Mouse (Mus musculus): ENCODE data around the gene Izumo1.
A peak's percentile ranks its signal among the peaks of the same experiment; 100 is the strongest.
"Not testable (repeated sequence)": the region's sequence is repeated elsewhere in the genome, so short reads cannot be mapped to it uniquely, and the experiment has no call there.

The Izumo1 gene

GRCm38 (mm10) chr7:45642503-45643255 lies 21.1 kb downstream of the Izumo1 start:
- DNase-seq (ENCODE audit: low read depth), result no peak

- DNase-seq (ENCODE audit: low read depth), result no peak
These were observed 22.0 kb downstream of the Izumo1 start for GRCm38 (mm10) chr7:45643441-45644178.

- DNase-seq (ENCODE audit: low read depth), result no peak
These were observed 22.6 kb downstream of the Izumo1 start for GRCm38 (mm10) chr7:45644183-45644582.

GRCm38 (mm10) chr7:45644872-45645590 lies 23.4 kb downstream of the Izumo1 start:
- no peak for DNase-seq (ENCODE audit: low read depth)

- no peak for DNase-seq (ENCODE audit: low read depth)
These were observed 24.0 kb downstream of the Izumo1 start for GRCm38 (mm10) chr7:45645591-45645971.

- DNase-seq (ENCODE audit: low read depth), result no peak
These were observed 25.1 kb downstream of the Izumo1 start for GRCm38 (mm10) chr7:45646671-45647070.

GRCm38 (mm10) chr7:45649351-45649750 lies 27.7 kb downstream of the Izumo1 start:
- no peak for DNase-seq (ENCODE audit: low read depth)

GRCm38 (mm10) chr7:45650484-45650883 lies 28.9 kb downstream of the Izumo1 start:
- DNase-seq (ENCODE audit: low read depth), result not testable (repeated sequence)

- peak; percentile 41 for DNase-seq (ENCODE audit: low read depth)
These were observed 32.9 kb downstream of the Izumo1 start for GRCm38 (mm10) chr7:45654424-45655047.

GRCm38 (mm10) chr7:45660746-45661478 lies 39.3 kb downstream of the Izumo1 start:
- DNase-seq (ENCODE audit: low read depth), result peak; percentile 72

GRCm38 (mm10) chr7:45661702-45662101 lies 40.1 kb downstream of the Izumo1 start:
- not testable (repeated sequence) for DNase-seq (ENCODE audit: low read depth)

- no peak for DNase-seq (ENCODE audit: low read depth)
These were observed 43.9 kb downstream of the Izumo1 start for GRCm38 (mm10) chr7:45665303-45666138.

- DNase-seq (ENCODE audit: low read depth), result no peak
These were observed 44.5 kb downstream of the Izumo1 start, which contains the start of gene Fut2 for GRCm38 (mm10) chr7:45666161-45666560. Gene Fut2, minus strand, starts transcription at chr7:45666394.

GRCm38 (mm10) chr7:45667761-45668160 lies 46.1 kb downstream of the Izumo1 start:
- DNase-seq (ENCODE audit: low read depth), result no peak

- DNase-seq (ENCODE audit: low read depth), result peak; percentile 67
These were observed 47.3 kb downstream of the Izumo1 start for GRCm38 (mm10) chr7:45668921-45669320.

GRCm38 (mm10) chr7:45677627-45678295 lies 56.1 kb downstream of the Izumo1 start:
- no peak for DNase-seq (ENCODE audit: low read depth)

All from 416B (cell line).